Comparison of ENCODE assay signal across 8 mouse cellular contexts in genomic region chr11:68874841-68875240, GRCm38 (mm10). TPM values are rescaled to one million over a fixed set of nuclear protein-coding genes. Genes with fewer than 3 reads are reported as not detected.
DNase-seq lines count a peak whose midpoint lies in the region; ATAC-seq lines count a peak whose summit lies in the region.
"Had no signal": no experiment of that assay in that cellular context is flagged by ENCODE, and none has a peak within 500 bp of the region (broad histone marks: within the 10 kb centered on the region; RNA-seq: fewer than 3 reads in every experiment).

No protein-coding gene starts in this region.

- no peak overlapping the region for H3K4me2 ChIP-seq in midbrain, embryonic 11.5 days
- H3K4me2 ChIP-seq in midbrain, embryonic 16.5 days (ENCODE audit: low read length) = no peak overlapping the region
- H3K4me2 ChIP-seq in liver, embryonic 13.5 days = no peak overlapping the region

- no peaks in the 10 kb centered on the region for H3K4me1 ChIP-seq in midbrain, embryonic 11.5 days (ENCODE audit: control insufficient read depth, insufficient read depth, low read length)
- H3K4me1 ChIP-seq in midbrain, embryonic 16.5 days (ENCODE audit: control insufficient read depth, insufficient read depth, low read length) = no peaks in the 10 kb centered on the region
- peaks cover 12% of the 10 kb centered on the region for H3K4me1 ChIP-seq in liver, embryonic 13.5 days (replicated peaks)

- peak; percentile 93 for DNase-seq in midbrain, embryonic 11.5 days (ENCODE audit: low spot score, missing footprints)
- DNase-seq in T-cell, adult 2 months (ENCODE audit: low spot score) = peak; percentile 47
- DNase-seq in cerebellum, adult 9-11 months = peak; percentile 48
- DNase-seq in heart, postnatal 4 days = peak; percentile 80
- peak; percentile 48 for DNase-seq in liver, embryonic 13.5 days
- DNase-seq in right cerebral cortex, postnatal 14 days = peak; percentile 66

- ATAC-seq in midbrain, embryonic 11.5 days (ENCODE audit: low FRiP score) = no peak
- no peak for ATAC-seq in midbrain, embryonic 16.5 days
- 0 out of 2 replicates have a peak, but pooled peaks have one; percentile 23 for ATAC-seq in liver, embryonic 13.5 days (ENCODE audit: low read depth)

- 2% methylated on average over 2 of the region's 2 CpGs for WGBS in midbrain, embryonic 11.5 days
- WGBS in midbrain, embryonic 16.5 days = 0% methylated on average over 2 of the region's 2 CpGs
- 0% methylated on average over 2 of the region's 2 CpGs for WGBS in liver, embryonic 13.5 days (ENCODE audit: insufficient replicate concordance)

- H3K27me3 ChIP-seq in midbrain, embryonic 11.5 days (ENCODE audit: control insufficient read depth, insufficient read depth, low read length) = no peaks in the 10 kb centered on the region
- no peaks in the 10 kb centered on the region for H3K27me3 ChIP-seq in midbrain, embryonic 16.5 days (ENCODE audit: control insufficient read depth, insufficient read depth, low read depth, low read length)
- no peaks in the 10 kb centered on the region for H3K27me3 ChIP-seq in liver, embryonic 13.5 days

- no peak overlapping the region for H3K27ac ChIP-seq in midbrain, embryonic 11.5 days (ENCODE audit: low read depth, low read length)
- no peak overlapping the region for H3K27ac ChIP-seq in midbrain, embryonic 16.5 days (ENCODE audit: low read length)
- no peak overlapping the region for H3K27ac ChIP-seq in liver, embryonic 13.5 days

- no peak overlapping the region for H3K4me3 ChIP-seq in midbrain, embryonic 11.5 days (ENCODE audit: low read depth, low read length)
- H3K4me3 ChIP-seq in midbrain, embryonic 16.5 days (ENCODE audit: low read depth, low read length) = no peak overlapping the region
- no peak overlapping the region for H3K4me3 ChIP-seq in liver, embryonic 13.5 days (replicated peaks)

- no peak overlapping the region for H3K9ac ChIP-seq in midbrain, embryonic 11.5 days (ENCODE audit: low read length)
- H3K9ac ChIP-seq in midbrain, embryonic 16.5 days (ENCODE audit: low read depth, low read length) = no peak overlapping the region
- no peak overlapping the region for H3K9ac ChIP-seq in liver, embryonic 13.5 days

- H3K9me3 ChIP-seq in midbrain, embryonic 11.5 days (ENCODE audit: control insufficient read depth, low read length) = no peaks in the 10 kb centered on the region
- no peaks in the 10 kb centered on the region for H3K9me3 ChIP-seq in midbrain, embryonic 16.5 days (replicated peaks; ENCODE audit: control insufficient read depth, low read length, poor library complexity, severe bottlenecking)
- no peaks in the 10 kb centered on the region for H3K9me3 ChIP-seq in liver, embryonic 13.5 days (replicated peaks)

- H3K36me3 ChIP-seq in midbrain, embryonic 11.5 days (ENCODE audit: control insufficient read depth, insufficient read depth, low read length) = no peaks in the 10 kb centered on the region
- H3K36me3 ChIP-seq in midbrain, embryonic 16.5 days (ENCODE audit: control insufficient read depth, insufficient read depth, low read length) = no peaks in the 10 kb centered on the region
- H3K36me3 ChIP-seq in liver, embryonic 13.5 days = no peaks in the 10 kb centered on the region

RNA-seq across cellular contexts. Expression of gene Ndel1, which starts 3.2 kb away (rescaled TPM):
- polyA plus RNA-seq in midbrain, embryonic 11.5 days (2014; fragmentation: Nextera tagmentation; extraction: Ambion mirVana) = 47.6 and 49.6 TPM in 2 replicates
- polyA plus RNA-seq in midbrain, embryonic 16.5 days (2015; fragmentation: Nextera tagmentation; extraction: Ambion mirVana) = 108 TPM in 2 replicates
- 10 to 100 TPM; 57.9 to 66.3 TPM for total RNA-seq in heart, postnatal 4 days (2021)
- polyA plus RNA-seq in liver, embryonic 13.5 days (2015; fragmentation: Nextera tagmentation; extraction: Ambion mirVana) = 35.5 and 40.0 TPM in 2 replicates

RNA-seq across cellular contexts. Expression of gene Rnf222, which starts 13.5 kb away (rescaled TPM):
- polyA plus RNA-seq in midbrain, embryonic 11.5 days (2014; fragmentation: Nextera tagmentation; extraction: Ambion mirVana) = 0.04 and 0.07 TPM in 2 replicates
- not detected in 2 replicates for polyA plus RNA-seq in midbrain, embryonic 16.5 days (2015; fragmentation: Nextera tagmentation; extraction: Ambion mirVana)
- total RNA-seq in heart, postnatal 4 days (2021) = under 1 TPM; 0.21 to 0.32 TPM
- polyA plus RNA-seq in liver, embryonic 13.5 days (2015; fragmentation: Nextera tagmentation; extraction: Ambion mirVana) = 0.08 and 0.09 TPM in 2 replicates
- polyA plus RNA-seq: neural tube, embryonic 14.5 days had no signal

RNA-seq across cellular contexts. Expression of gene Rpl26, which starts 26.5 kb away (rescaled TPM):
- 841 and 881 TPM in 2 replicates for polyA plus RNA-seq in midbrain, embryonic 11.5 days (2014; fragmentation: Nextera tagmentation; extraction: Ambion mirVana)
- 508 and 533 TPM in 2 replicates for polyA plus RNA-seq in midbrain, embryonic 16.5 days (2015; fragmentation: Nextera tagmentation; extraction: Ambion mirVana)
- total RNA-seq in heart, postnatal 4 days (2021) = 100 to 1,000 TPM; 896 to 908 TPM
- 881 and 895 TPM in 2 replicates for polyA plus RNA-seq in liver, embryonic 13.5 days (2015; fragmentation: Nextera tagmentation; extraction: Ambion mirVana)

RNA-seq across cellular contexts. Expression of gene Odf4, which starts 52.0 kb away (rescaled TPM):
- not detected in 2 replicates for polyA plus RNA-seq in midbrain, embryonic 11.5 days (2014; fragmentation: Nextera tagmentation; extraction: Ambion mirVana)
- polyA plus RNA-seq in midbrain, embryonic 16.5 days (2015; fragmentation: Nextera tagmentation; extraction: Ambion mirVana) = 0.68 and 1.3 TPM in 2 replicates
- total RNA-seq in heart, postnatal 4 days (2021) = not detected
- not detected in 2 replicates for polyA plus RNA-seq in liver, embryonic 13.5 days (2015; fragmentation: Nextera tagmentation; extraction: Ambion mirVana)
